Mouse (Mus musculus): ENCODE data around the gene Grin2c.

Gene Grin2c

DNA sequence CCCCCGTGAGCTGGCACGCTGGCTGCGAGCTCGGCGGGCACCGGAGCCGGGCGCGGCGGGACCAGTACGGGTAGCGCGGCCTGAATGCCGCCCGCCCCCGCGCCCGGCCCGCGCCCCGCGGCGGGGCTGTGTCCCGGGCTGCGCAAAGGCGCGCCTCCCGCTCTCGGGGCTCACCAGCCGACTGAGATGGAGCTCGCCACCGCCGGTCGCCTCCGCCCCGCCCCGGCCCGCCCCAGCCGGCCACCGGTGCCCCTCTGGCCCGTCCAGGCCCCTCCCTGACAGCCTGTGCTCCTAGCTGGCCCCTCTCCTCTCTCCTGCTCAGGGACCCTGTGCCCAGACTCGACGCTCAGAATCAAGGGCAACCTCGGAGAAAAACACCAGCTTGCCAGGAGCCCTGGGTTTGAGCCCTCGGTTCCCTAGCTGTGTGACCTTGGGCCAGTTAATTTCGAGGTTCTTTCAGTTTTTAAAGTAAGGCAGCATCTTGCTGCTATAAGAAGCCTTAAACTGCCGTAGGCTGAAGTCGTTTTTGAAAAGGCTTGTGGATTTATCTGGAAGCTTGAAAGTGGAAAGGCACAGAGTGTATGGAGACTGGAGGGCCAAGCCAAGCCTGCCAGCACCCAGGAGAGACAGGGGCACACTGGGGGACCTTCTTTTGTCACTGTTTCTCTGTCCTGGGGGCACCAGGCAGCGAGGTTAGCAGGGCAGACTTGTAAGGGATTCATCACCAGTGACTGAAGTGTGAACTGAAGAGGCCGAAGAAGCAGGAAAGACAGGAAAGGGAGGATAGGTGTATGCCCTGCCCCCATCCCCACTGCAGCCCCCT is at the start of gene Grin2c:
Gene Grin2c (minus strand): TSS at position 183 of the 823 bp plus-strand sequence.
- no peak for DNase-seq

DNA sequence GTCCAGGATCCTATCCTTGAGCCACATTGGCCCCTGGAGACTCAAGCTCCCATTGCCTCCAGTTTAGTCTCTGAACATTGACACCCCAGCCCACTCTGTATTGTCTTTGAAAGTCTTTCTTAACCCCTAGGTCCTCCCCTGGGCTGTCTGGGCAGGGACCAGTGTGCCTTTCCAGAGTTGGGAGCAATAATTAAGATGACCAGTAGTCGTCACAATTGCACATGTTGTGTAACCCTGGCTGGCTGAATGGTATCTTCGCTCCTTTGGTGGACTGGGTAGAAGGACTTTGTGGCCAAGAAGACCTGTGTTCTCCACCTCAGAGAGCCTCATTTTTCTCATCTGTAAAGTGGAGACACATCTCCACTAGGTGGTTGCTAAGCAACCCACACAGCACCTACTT is 47.2 kb upstream of the Grin2c start:
- peak in 1 of 2 experiments; percentile 27 for DNase-seq

DNA sequence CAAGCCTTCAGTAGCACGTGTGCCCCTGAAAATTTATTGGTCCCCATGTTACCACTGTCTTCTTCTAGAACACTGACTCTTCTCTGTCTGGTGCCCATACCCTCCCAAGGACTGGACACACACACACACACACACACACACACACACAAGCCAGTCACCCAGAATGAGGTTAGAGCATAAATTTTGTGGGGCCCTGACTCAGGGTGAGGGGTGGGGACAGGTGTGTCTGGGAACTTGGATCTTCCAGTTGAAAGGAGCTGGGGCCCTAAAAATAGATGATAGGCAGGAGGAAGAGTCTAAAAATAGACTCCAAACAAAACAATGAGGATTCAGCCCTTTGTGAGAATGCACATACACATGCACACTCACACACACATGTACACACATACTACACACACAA is 41.7 kb upstream of the Grin2c start:
- DNase-seq = no peak

DNA sequence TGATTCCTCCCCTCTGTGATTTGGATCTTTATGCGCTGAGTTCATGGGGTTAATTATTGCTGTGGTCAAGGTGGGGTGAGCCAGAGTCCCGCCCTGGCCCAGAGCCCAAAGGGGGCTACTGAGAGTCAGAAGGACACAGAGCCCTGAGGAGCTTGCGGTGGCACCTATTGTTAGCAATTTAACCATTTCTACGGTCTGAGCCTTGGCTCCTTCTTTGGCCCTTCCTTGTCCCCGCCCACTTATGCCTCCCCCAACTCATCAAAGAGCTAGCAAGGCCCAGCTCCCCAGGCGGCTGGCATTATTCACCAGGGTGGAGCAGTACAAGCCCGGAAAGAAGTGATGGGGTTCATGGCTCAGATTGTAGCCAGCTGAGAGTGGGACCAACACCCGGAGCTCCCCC is 39.8 kb upstream of the Grin2c start, which contains the start of gene Otop2:
Gene Otop2 (plus strand): TSS at position 301 of the 400 bp plus-strand sequence.
- no peak for DNase-seq

DNA sequence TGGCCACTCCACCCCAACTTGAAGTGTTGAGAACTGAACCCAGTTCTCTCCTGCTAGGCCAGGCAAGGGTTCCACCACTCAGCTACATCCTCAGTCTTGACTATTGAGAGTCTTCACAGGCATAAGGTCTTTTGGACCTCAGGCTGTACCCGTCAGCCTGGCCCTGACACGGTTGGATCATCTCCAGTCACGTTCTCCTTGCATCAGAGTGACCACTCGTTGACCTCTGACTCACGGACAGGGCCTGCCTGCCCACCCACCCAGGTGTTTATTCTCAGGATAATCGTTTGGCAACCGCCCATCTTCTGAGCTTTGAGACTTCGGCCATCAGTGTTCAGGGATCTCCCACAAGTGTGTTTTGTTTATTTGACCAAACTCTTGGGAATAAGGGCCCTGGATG is 36.1 kb upstream of the Grin2c start:
- no peak for DNase-seq

DNA sequence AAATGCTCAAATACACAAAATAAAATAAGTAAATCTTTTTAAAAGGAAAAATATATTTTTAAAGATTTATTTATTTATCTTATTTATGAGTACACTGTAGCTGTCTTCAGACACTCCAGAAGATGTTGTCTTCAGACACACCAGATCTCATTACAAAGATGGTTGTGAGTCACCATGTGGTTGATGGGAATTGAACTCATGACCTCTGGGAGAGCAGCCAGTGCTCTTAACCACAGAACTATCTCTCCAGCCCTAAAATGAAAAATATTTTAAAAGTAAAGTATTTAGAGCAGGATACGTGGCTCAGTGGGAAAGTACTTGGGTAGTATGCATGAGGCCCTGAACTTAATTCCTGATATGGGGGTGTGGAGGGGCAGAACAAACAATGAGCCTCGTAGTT is 34.3 kb upstream of the Grin2c start:
- no peak for DNase-seq

DNA sequence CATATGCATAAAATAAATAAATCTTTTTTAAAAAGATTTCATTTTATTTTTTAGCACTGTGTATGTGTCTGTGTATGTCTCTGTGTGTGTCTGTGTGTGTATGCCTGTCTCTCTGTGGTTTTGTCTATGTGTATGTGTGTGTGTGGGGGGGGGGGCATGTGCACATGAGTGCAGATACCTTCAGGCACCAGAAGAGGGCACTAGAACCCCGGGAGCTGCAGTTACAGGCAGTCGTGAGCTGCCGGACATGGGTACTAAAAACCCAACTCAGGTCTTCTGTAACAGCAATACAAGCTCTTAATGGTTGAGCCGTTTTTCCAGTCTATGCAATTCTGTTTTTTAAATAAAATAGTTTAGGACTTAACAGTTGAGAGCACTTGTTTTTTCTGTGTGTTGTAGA is 33.7 kb upstream of the Grin2c start:
- DNase-seq = no peak

DNA sequence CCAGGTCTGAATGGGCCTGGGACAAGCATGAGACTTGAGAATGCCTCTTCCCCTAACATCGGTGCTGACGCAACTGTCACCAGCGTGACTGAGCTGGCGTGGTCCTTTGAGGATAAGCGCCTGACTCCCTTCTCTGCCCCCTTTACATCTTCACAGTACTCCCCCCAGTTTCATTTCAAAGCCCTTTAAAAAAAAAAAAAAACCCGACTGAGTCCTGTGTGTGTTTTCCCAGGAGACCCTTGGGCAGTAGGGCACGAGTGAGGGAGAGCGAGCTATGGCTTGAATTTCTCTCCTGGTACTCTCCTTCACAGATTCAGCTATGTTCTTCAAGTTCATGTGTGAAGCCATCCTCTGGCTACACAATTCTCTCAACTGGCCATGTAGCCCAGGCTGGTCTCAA is 31.1 kb upstream of the Grin2c start:
- no peak for DNase-seq

DNA sequence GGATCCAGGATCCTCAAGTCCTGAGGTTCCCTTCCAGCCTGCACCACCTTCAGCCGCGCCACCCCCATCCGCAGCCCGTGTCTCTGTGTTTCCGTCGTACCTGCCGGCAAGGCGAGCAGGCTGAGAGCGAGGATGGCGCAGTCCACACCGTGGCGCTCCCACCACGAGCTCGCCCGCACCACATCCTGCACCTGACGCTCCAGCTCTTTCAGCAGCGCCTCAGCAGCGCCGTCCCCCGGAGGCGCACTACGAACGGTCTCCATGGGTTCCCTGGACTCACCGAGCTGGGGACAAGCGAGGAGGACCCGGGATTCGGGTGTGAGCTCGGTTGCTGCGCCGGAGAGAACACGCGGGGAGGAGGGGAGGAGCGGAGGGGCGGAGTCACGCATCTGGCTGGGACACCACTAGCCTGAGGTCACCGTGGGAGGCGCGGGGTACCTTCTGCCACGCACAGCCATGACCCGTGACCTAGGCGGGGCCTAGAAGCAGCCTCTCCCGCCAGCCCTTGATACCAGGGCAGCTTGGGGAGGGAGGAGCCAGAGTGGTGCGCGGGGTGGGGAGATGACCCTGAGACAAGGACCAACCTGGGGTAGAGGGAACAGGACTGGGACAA is 30.3 kb upstream of the Grin2c start, which contains the start of gene Fads6:
Gene Fads6 (minus strand): TSS at position 450 of the 613 bp plus-strand sequence.
- DNase-seq = peak; percentile 73 to 77

DNA sequence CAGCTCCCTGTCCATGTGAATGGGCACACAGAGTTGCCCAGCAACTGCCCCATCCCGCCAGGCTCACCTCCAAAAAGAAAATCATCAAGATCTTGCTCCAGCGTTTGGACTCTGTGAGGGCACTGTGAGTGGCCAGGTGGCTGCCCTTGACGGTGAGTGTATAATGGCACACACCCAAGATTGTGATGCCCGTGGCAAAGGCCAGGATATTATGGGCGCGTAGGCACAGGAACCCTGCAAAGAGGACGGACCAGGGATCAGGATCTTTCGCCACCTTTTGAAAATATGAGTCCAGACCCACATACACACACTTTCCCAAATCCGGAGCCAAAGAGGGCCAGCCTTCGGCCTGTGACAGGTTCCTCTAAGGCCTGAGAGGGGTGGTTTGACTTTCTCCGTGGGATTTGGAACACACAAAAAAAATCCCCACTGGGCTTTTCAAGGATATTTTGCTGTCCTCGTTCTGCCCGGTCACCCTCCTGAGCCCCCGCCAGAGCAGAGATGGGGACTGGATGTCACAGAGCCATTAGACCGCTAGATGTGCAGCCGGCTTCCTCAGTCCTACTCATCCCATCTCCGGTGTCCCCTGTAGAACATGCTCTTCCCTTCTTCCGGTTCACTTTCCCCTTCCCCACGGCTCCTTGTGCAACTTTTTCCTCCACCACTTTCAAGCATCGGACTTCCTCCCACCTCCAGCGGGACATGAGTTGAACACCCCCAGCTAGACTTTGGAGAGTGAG is 29.6 kb upstream of the Grin2c start:
- peak; percentile 45 to 48 for DNase-seq

DNA sequence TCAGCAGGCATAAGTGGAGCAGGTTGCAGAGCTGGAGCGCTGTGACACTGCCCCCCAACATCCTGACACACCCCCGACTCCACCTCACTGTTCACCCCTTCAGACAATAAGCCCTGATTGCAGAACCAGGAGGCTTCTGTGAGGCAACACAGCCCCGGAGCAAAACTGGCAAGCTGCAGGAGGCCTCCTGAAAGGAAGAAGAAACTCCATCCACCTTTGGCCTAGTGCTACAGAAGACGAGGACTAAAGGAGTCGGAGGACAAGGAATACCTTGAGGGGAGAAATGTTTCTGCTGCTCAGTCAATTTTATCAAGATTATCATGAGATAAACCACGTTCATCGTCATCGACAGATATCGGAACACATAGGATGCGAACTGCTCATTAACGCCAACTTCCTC is 28.9 kb upstream of the Grin2c start:
- DNase-seq = no peak

DNA sequence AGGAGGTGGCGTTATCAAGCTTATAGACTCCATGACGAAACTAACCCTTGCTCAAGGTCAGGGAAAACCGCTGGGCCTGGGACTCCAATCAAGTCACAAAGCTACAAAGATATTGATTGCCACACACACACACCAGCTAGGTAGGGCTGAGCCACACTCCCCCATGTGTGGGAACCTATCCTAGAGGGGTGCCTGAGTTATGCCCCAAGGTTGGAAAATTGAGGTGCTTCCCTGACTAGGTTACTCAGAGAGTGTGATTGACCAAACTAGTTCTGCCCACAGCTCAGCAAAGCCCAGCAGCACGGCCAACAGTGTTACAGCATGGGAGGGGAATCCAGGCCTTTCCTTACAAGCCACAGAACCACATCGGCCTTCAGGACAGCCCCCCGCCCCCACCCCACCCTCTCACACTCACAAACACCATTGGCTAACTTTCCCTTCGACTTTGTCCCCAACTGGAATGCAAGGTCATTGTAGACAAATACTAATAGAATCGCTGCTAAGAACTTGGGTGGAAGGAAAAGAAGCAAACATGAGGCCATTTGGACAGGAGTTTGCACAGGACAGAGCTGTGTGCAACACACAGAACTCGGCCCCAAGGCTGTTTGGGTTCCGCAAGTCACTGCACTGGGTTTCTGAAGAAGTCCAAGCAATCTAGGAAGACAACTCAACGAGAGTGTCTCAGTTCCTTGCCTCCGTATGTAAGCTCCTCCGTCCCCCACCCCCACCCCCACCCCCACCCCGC is 25.8 kb upstream of the Grin2c start:
- DNase-seq = peak; percentile 36 to 54

DNA sequence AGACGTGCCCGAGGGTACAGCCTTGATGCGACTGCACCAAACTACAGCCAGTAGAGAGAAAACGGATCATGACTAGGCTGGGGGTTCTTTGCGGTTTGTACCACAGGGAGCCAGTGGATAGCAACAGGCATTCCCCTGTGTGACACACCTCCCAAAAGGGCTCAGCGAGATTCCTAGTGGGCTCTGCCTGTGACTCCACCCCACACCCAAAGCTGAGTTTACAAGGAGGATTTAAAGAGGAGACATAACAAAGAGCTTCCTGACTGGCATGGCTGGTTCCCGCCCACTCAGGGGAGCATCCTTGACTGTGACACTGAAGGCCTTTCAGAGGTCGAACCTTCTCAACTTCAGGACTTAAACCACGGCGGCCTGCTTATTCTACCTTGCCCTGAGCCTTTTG is 24.5 kb upstream of the Grin2c start:
- DNase-seq = no peak

DNA sequence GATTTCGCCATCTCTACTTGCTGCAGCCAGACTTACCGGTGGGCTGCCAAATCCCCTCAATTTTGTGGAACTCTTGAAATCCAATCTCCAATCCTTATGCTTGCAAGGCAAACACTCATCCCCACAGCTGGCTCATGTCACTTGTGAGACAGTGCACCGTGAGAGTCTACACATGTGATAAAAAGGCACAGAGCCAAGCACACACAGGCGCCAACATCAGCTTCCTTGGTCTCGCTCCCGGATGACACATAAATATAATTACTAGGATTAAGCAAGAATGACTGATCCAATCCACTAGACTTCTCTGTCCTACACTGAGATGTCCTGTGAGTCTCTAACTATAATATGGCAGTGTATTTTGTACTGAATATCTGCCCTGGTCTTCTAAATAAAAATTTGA is 23.9 kb upstream of the Grin2c start:
- DNase-seq = peak; percentile 69 to 79

DNA sequence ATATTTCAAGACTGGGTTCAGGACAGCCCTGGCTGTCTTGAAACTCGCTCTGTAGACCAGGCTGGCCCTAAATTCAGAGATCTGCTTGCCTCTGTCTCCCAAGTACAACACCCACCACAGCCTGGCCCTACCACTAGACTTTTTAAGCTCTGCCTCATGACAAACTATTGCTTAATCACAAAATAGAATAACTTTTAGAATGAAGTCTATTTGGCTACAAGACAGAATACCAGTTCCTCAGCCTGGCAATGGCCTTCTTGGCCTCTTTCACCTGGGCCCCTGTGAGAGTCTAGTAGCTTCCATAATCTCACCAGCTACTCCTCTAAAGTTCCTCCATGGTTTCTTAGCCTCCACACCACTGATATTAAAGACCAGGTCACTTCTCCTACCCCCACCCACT is 23.3 kb upstream of the Grin2c start:
- no peak for DNase-seq

DNA sequence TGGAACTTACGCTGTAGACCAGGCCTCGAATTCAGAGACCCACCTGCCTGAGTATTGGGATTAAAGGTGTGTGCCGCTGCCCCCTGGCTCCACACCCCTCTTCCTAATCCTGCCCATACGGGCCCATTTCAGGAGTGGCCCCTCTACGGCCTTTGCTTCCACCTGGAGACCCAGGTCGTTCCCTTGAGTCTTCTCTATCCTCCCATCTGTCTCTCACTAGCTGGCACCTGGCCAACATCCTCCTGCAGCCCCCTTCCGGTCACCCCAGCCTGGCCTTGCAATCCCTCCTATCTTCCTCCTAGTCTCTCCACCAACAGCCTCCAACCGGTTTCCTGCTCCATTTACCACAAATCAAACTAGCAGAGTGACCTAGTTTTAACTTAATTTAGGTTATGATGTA is 22.8 kb upstream of the Grin2c start:
- no peak for DNase-seq

DNA sequence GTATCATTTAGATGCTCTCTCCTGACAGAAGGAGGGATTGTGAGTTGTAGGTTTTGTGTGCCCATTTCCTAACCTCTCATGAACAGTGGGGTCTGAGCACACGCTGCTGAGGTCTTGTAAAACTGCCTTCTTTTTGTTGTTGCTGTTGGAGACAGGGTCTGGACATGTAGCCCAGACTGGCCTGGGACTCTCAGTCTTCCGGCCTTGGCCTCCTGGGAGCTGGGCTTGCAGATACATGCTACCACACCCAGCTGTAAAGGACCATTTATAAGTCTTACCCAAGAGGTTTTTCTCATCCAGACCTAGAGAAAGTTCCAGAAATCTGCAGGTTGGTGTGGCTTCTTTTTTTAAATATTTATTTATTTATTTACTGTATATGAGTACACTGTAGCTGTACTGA is 21.3 kb upstream of the Grin2c start:
- DNase-seq = no peak

DNA sequence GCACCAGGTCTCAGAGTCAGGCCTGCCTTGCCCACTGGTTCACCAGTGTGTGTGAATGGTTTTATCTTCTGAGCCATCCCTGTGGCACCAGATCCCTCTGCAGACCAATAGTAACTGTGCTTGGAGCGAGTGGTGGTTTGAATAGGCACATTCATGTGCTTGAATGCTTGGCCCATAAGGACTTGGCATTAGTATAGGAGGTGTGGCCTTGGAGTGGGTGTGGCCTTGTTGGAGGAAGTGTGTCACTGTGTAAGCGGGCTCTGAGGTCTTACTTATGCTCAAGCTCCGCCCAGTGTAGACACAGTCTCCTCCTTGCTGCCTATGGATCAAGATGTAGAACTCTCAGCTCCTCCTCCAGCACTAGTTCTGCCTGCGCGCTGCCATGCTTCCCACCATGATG is 20.3 kb upstream of the Grin2c start:
- no peak for DNase-seq

DNA sequence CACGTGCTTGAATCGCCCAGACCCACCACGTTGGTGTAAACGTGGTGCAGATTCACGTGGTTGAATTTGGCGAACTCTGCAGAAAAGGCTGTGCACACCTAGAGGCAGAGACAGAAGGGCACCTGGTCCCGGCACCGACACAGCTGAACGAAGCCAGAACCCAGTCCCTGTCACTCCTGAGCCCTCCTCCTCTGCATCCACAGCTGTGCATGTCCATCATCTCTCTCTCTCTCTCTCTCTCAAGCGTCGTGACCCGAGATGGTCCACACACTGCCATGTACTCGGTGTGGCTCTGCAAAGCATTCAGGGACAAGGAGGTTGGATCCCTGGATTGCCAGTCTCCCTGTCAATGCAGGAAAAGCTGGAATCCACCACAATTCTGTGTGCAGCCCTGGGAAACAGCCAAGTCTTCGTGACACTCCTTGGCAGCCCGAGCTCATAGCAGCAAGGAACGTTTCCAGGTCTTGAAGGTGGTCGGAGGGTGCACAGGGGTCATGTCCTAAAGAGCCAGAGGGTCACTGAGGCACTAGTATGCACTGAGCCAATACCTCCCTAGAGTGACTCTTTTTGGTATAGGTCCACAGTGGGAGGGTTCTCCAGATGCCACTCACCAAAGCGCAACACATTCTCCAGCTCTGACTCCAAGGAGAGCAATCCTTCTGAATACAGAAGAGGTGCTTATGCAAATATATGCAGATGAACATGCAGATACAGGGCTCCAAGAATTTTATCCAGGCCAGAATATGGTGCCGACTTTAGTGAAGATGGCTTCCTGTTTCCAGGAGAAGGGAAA is 19.4 kb upstream of the Grin2c start:
- no peak for DNase-seq

DNA sequence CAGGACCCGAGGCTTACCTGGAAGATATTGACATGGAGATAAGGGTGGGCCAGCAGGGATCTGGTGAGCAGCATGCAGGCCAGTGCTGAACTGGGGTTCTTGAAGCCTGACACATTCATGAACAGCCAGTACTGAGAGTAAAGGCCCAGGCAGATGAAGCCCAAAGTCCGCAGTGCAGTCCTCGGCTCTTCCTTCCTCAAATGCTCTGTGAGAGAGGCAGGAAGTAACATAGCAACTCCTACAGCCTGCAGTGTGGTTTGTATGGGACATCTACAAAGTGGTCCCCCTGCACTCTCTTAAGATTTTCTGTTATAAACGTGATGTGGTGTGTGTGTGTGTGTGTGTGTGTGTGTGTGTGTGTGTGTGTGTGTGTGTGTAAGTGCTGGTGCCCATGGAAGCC is 18.2 kb upstream of the Grin2c start:
- no peak for DNase-seq

DNA sequence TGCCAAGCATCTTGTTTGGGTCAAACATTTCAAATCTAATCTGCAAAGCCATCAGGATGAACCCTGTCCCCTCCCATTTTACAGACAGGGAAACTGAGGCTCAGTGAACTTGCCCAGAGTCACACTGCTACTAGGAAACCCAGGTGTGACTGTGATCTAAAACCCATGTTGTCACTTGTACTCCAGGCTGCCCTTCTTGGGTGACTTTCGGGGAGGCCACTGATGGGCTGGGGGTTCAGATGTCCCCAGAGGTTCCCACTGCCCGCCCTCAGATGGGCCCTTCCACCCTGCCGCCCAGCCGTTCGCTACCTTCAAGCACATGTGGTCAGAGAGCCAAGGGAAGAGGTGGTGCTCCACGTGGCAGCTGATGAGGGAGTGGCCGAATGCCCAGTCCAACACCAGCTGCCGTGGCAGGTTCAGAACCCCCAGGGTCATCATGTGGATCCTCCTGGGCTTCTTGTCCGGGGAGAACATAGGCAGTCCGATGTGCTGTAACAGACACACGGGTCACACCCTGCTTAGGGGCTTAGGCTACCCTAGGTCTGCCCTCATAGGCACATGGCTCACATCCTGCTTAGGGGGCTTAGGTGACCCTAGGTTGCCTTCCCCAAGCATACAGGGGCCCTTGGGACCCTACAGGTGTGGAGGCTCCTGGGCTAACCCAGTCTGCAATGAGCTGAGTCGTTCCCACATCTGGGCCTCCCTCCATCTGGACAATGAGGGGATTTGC is 17.0 kb upstream of the Grin2c start:
- no peak for DNase-seq

DNA sequence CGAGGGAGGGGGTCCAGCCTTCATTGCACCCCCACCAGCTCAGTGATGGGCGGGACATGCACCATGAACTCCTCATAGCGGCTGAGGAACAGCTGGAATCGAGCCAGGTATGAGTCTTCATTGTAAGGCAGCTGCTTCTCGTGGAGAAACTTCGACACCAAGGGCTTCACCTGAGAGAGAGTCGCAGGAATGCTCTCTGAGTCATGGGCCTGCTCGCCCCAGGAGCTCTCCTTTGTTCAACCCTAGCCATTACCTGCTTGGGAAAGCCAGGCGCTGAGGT is 16.4 kb upstream of the Grin2c start:
- DNase-seq = no peak
